Mouse (Mus musculus) liver, embryonic 15.5 days (tissue): ENCODE results near the gene Olfr571. TPM values are rescaled to one million over a fixed set of nuclear protein-coding genes. Genes with fewer than 3 reads are reported as not detected.

Source experiments
- ATAC-seq: fragments of 200-750 bp; cut with Nextera tagmentation; 2 replicates; pipeline ENCODE4 v1.8.0; 2017; ENCODE audit warnings: moderate number of reproducible peaks, mild to moderate bottlenecking, moderate library complexity; ENCODE audit not compliant: insufficient read depth
- H3K27ac ChIP-seq: fragments of 300-500 bp; sonication (generic); replicated peaks from 2 replicates; pipeline ENCODE4 v1.5.1; 2015; ENCODE audit warnings: mild to moderate bottlenecking, inconsistent platforms
- H3K27me3 ChIP-seq: fragments of 300-500 bp; sonication (generic); 2 replicates; pipeline ENCODE4 v1.6.1; 2015; ENCODE audit warnings: mild to moderate bottlenecking, inconsistent platforms
- H3K36me3 ChIP-seq: fragments of 300-500 bp; sonication (generic); replicated peaks from 2 replicates; pipeline ENCODE4 v1.6.1; 2015; ENCODE audit warnings: moderate library complexity, mild to moderate bottlenecking, inconsistent platforms
- H3K4me1 ChIP-seq: fragments of 300-500 bp; sonication (generic); replicated peaks from 2 replicates; pipeline ENCODE4 v1.6.1; 2015; ENCODE audit warnings: inconsistent platforms
- H3K4me2 ChIP-seq: fragments of 300-500 bp; sonication (generic); 2 replicates; pipeline ENCODE4 v1.6.1; 2015; ENCODE audit warnings: moderate library complexity, mild to moderate bottlenecking, inconsistent platforms
- H3K4me3 ChIP-seq: fragments of 300-500 bp; sonication (generic); replicated peaks from 2 replicates; pipeline ENCODE4 v1.5.1; 2015; ENCODE audit warnings: mild to moderate bottlenecking, inconsistent platforms
- H3K9ac ChIP-seq: fragments of 300-500 bp; sonication (generic); 2 replicates; pipeline ENCODE4 v1.6.1; 2015; ENCODE audit warnings: moderate library complexity, mild to moderate bottlenecking, inconsistent platforms
- H3K9me3 ChIP-seq: fragments of 300-500 bp; sonication (generic); replicated peaks from 2 replicates; pipeline ENCODE4 v1.6.1; 2016; ENCODE audit warnings: inconsistent platforms
- WGBS: fragments of 180-500 bp; shearing (Covaris S2); methylation state at CpG from one replicate; pipeline ENCODE4 v1.1.7; 2015; ENCODE audit warnings: mixed read lengths; ENCODE audit not compliant: insufficient replicate concordance; 5-methylcytosine and 5-hydroxymethylcytosine counted together
- polyA plus RNA-seq: library from polyadenylated mRNA; unstranded; fragments of >200 nt; fragmentation: Nextera tagmentation; extraction: Ambion mirVana; gene quantifications from 2 replicates; pipeline ENCODE4 v1.2.1, GENCODE M21; 2015

The Olfr571 gene
- polyA plus RNA-seq, 1 experiment from 2014 or later: not detected

DNA sequence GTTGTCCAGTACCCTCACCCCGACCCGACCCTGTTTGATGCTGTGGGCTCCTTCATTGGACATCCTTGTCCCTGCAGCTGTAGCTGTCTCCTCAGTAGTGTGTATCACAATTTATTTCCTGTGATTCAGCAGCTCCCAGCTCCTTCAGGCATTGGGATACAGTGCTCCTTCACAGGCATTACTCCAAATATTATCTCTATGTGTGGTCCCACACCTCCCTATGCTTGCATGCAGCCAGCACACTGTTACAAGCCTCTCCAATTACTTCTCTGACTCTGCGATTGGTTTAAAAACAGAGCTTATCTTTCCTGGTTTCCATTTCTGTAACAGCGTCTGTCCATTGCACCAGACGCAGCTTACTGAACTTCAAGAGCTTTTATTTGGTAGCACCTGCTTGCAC, 931 bp downstream of the Olfr571 start:
- no peak for ATAC-seq
- no peak overlapping the region for H3K4me2 ChIP-seq
- WGBS: 48% methylated on average over 5 of the region's 5 CpGs
- no peaks in the 10 kb centered on the region for H3K36me3 ChIP-seq
- no peaks in the 10 kb centered on the region for H3K27me3 ChIP-seq
- no peak overlapping the region for H3K9ac ChIP-seq
- H3K4me1 ChIP-seq: no peaks in the 10 kb centered on the region
- H3K27ac ChIP-seq: no peak overlapping the region
- H3K4me3 ChIP-seq: no peak overlapping the region
- H3K9me3 ChIP-seq: no peaks in the 10 kb centered on the region

DNA sequence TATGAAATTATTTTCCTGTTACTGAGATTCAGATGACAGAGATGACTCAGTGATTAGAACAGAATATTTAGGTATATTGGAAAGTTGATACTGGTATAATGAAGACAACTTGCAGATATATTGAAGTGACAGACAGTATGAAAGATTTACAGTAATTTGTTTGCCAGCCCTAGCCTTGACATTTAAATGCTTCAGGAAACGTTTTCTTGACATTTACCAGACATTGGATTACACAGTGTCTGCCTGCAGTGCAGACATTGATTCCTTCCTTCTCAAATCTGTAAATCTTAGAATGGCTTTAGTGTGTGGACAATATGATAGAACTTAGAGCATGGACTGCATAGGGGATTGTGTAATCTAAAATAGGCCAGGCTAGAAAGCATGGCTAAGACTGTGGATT, 2.1 kb downstream of the Olfr571 start:
- no peak overlapping the region for H3K4me2 ChIP-seq
- no peaks in the 10 kb centered on the region for H3K4me1 ChIP-seq
- H3K4me3 ChIP-seq: no peak overlapping the region
- H3K36me3 ChIP-seq: no peaks in the 10 kb centered on the region
- no peaks in the 10 kb centered on the region for H3K27me3 ChIP-seq
- no peak overlapping the region for H3K9ac ChIP-seq
- no peaks in the 10 kb centered on the region for H3K9me3 ChIP-seq
- ATAC-seq: no peak
- WGBS: 14% methylated on average over 1 of the region's 1 CpGs
- no peak overlapping the region for H3K27ac ChIP-seq

DNA sequence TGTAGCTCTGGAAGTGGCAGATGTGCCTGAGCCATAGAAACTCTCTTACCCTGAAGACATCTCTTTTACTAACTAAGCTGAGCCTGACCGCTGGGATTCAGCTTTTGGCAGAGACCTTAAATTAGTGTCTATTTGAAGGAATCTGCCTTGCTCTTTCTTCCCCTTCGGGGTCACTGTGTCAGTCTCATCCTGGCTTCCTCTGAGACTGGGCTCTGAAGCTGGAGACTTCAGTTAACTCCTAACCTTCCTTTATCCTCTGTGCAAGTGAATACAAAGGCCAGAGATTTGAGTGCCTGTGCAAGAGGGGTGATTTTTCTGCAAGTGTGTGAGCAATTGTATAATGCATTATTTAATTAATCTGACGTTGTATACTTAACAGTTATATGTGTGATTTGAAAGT, 26.6 kb downstream of the Olfr571 start, which contains the start of gene Olfr569:
Olfr569 (minus strand) TSS at position 101 of the 400 bp plus-strand sequence.
- Histone ChIP-seq H3K4me1 (no peaks in the 10 kb centered on the region), H3K9ac (no peak within 1 kb of the TSS), H3K9me3 (no peaks in the 10 kb centered on the region), H3K27me3 (no peaks in the 10 kb centered on the region), H3K27ac (no peak within 1 kb of the TSS), H3K4me3 (no peak within 1 kb of the TSS), H3K36me3 (no peaks in the 10 kb centered on the region), H3K4me2 (no peak within 1 kb of the TSS)
- WGBS: 48% methylated on average over 3 of the region's 3 CpGs
- ATAC-seq: no peak

DNA sequence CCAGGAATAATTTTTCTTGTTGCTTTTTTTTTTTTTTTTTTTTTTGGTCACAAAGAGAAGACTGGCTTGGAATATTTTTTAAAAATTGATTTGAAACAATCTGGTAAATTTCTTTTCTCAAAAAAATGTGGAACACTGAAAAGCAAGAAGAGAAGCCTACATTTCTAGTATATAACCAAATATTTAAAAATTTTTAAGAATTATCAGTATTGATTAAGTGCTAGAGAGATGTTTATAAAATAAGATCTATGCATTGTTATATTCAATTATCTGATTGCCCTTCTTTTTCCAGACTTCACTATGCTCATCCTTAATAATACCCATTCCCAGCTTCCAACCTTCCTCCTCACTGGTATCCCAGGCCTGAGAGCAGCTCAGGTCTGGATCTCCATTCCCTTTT, 40.5 kb downstream of the Olfr571 start, which contains the start of gene Olfr568:
Olfr568 (plus strand) TSS at position 301 of the 400 bp plus-strand sequence.
- no peaks in the 10 kb centered on the region for H3K27me3 ChIP-seq
- H3K4me1 ChIP-seq: no peaks in the 10 kb centered on the region
- no peaks in the 10 kb centered on the region for H3K36me3 ChIP-seq
- no peaks in the 10 kb centered on the region for H3K9me3 ChIP-seq
- H3K4me2 ChIP-seq: no peak within 1 kb of the TSS
- no peak within 1 kb of the TSS for H3K27ac ChIP-seq
- no peak within 1 kb of the TSS for H3K9ac ChIP-seq
- no peak for ATAC-seq
- H3K4me3 ChIP-seq: no peak within 1 kb of the TSS

DNA sequence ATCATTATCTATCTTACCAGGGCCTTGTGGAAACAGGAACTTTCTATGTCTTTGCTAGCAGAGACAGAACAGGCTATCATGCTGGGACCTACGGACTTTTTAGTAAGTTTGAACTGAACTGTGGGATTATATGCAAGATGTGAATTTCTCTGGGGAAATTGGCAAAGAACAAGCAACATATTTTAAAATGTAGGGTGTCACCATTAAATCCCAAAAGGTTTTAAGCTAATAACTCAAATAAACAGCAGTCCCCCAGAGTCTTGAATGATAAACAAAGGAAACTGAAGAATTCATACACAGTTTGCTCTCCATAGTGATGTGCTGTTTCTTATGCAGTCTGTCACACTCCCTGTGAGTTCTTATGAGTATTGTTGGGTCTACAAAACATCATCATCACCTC, 58.7 kb downstream of the Olfr571 start, which contains the start of gene Olfr566:
Olfr566 (minus strand) TSS at position 101 of the 400 bp plus-strand sequence.
- Histone ChIP-seq H3K9me3 (no peaks in the 10 kb centered on the region), H3K27me3 (no peaks in the 10 kb centered on the region), H3K4me2 (no peak within 1 kb of the TSS), H3K36me3 (no peaks in the 10 kb centered on the region), H3K9ac (no peak within 1 kb of the TSS), H3K27ac (no peak within 1 kb of the TSS), H3K4me3 (no peak within 1 kb of the TSS), H3K4me1 (no peaks in the 10 kb centered on the region)
- no peak for ATAC-seq
- 62% methylated on average over 1 of the region's 1 CpGs for WGBS

DNA sequence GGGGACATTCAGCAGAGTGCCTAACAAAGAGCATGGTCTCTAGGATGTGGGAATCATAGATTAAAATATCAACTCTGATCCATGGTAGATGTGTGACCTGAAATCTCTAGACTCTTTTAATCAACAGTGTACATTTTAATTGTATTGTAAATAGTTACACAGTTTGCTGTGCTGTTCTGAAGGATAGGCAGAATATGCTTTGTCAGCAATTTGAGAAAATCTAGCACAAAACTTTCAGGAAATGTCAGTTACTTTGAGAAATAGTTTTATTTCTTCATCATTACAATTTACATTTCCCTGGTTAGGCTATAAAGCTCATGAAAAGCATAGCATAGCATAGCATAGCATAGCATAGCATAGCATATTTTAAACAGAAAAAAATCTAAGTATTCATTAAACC, 61.5 kb downstream of the Olfr571 start:
- Histone ChIP-seq H3K36me3 (no peaks in the 10 kb centered on the region), H3K4me3 (no peak overlapping the region), H3K27ac (no peak overlapping the region), H3K4me1 (no peaks in the 10 kb centered on the region), H3K4me2 (no peak overlapping the region), H3K27me3 (no peaks in the 10 kb centered on the region), H3K9ac (no peak overlapping the region), H3K9me3 (no peaks in the 10 kb centered on the region)
- ATAC-seq: no peak

Other genes with a start within 250 kb of the Olfr571 start
- gene Trim68, start 230.2 kb downstream of the Olfr571 start, polyA plus RNA-seq: 1.5 TPM in 2 replicates
- gene Olfr557, start 221.6 kb downstream of the Olfr571 start, polyA plus RNA-seq: not detected in 2 replicates
- gene Olfr558, start 215.3 kb downstream of the Olfr571 start, polyA plus RNA-seq: not detected in 2 replicates
- gene Olfr33, start 198.5 kb downstream of the Olfr571 start, polyA plus RNA-seq: not detected in 2 replicates
- gene Olfr559, start 190.0 kb downstream of the Olfr571 start, polyA plus RNA-seq: not detected in 2 replicates
- gene Olfr560, start 158.2 kb downstream of the Olfr571 start, polyA plus RNA-seq: not detected in 2 replicates
- gene Olfr78, start 158.1 kb downstream of the Olfr571 start, polyA plus RNA-seq: not detected in 2 replicates
- gene Olfr561, start 146.3 kb downstream of the Olfr571 start, polyA plus RNA-seq: not detected in 2 replicates
- gene Olfr564, start 114.1 kb downstream of the Olfr571 start, polyA plus RNA-seq: not detected in 2 replicates
- not detected in 2 replicates for gene Olfr566, start 58.8 kb downstream of the Olfr571 start, polyA plus RNA-seq
- gene Olfr568, start 40.4 kb downstream of the Olfr571 start, polyA plus RNA-seq: not detected in 2 replicates
- not detected in 2 replicates for gene Olfr569, start 26.7 kb downstream of the Olfr571 start, polyA plus RNA-seq
- gene Olfr570, start 23.0 kb downstream of the Olfr571 start, polyA plus RNA-seq: not detected in 2 replicates
- not detected in 2 replicates for gene Olfr572, start 6.9 kb upstream of the Olfr571 start, polyA plus RNA-seq
- gene Olfr573-ps1, start 25.0 kb upstream of the Olfr571 start, polyA plus RNA-seq: not detected in 2 replicates
- gene Olfr574, start 30.9 kb upstream of the Olfr571 start, polyA plus RNA-seq: not detected in 2 replicates
- gene Olfr575, start 41.2 kb upstream of the Olfr571 start, polyA plus RNA-seq: not detected in 2 replicates
- gene Olfr576, start 45.1 kb upstream of the Olfr571 start, polyA plus RNA-seq: not detected in 2 replicates
- not detected in 2 replicates for gene Olfr577, start 58.4 kb upstream of the Olfr571 start, polyA plus RNA-seq
- gene Olfr578, start 71.8 kb upstream of the Olfr571 start, polyA plus RNA-seq: not detected in 2 replicates
- gene Olfr582, start 120.5 kb upstream of the Olfr571 start, polyA plus RNA-seq: not detected in 2 replicates
- not detected in 2 replicates for gene Olfr583, start 133.8 kb upstream of the Olfr571 start, polyA plus RNA-seq
- not detected in 2 replicates for gene Olfr584, start 164.3 kb upstream of the Olfr571 start, polyA plus RNA-seq
- not detected in 2 replicates for gene Olfr585, start 180.2 kb upstream of the Olfr571 start, polyA plus RNA-seq
- gene Olfr586, start 208.1 kb upstream of the Olfr571 start, polyA plus RNA-seq: not detected in 2 replicates
- not detected in 2 replicates for gene Olfr588-ps1, start 223.3 kb upstream of the Olfr571 start, polyA plus RNA-seq
- not detected in 2 replicates for gene Olfr589, start 238.8 kb upstream of the Olfr571 start, polyA plus RNA-seq